ENCODE assay signal across 9 mouse cellular contexts in the genomic region with DNA sequence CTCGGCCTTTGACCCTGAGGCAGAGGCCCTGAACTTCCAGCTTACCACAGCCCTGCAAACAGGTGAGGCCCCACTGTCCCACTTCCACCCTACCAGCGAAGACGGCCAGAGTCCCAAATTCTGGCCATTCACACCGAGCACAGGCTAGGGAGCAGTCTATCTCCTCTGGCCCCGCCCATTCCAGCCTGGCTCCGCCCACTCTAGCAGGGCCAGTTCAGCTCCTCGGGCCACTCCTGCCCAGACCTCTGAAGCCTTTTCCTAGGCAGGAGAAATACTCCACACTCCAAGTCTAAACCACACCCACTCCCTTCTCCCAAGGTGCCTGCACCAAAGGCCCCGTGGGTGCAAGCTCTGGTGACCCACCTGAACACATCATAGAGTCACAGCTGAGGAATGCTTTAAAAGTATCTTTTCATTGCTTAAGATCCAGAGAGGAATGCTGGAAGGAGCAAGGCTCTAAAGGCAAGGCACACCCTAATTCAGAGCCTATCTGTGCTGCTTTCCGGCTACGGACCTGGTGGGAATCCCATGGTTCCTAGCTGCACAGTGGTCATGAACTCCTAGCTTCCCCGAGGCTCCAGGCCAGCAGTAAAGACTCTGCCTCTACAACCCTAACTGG. TPM values are rescaled to one million over a fixed set of nuclear protein-coding genes. Genes with fewer than 3 reads are reported as not detected.
DNase-seq lines count a peak whose midpoint lies in the region; ATAC-seq lines count a peak whose summit lies in the region.
"Had no signal": no experiment of that assay in that cellular context is flagged by ENCODE, and none has a peak within 500 bp of the region (broad histone marks: within the 10 kb centered on the region; RNA-seq: fewer than 3 reads in every experiment).

No protein-coding gene starts in this region.

- H3K4me1 ChIP-seq in heart, embryonic 11.5 days (ENCODE audit: control insufficient read depth, insufficient read depth, low read length), result peaks cover 29% of the 10 kb centered on the region
- 0 out of 2 replicates have a peak, but pooled peaks cover 8% of the 10 kb centered on the region for H3K4me1 ChIP-seq in brown adipose tissue, adult 24 weeks (ENCODE audit: control insufficient read depth, insufficient read depth, insufficient read length, low read length)
- H3K4me1 ChIP-seq in kidney, embryonic 16.5 days (ENCODE audit: insufficient read depth, low read length), result peaks cover 12% of the 10 kb centered on the region; the same call in 1 of the 2 replicates

- no peak overlapping the region for H3K9ac ChIP-seq in heart, embryonic 11.5 days (ENCODE audit: low read depth, low read length)
- H3K9ac ChIP-seq in kidney, embryonic 16.5 days (replicated peaks; ENCODE audit: low read length), result no peak overlapping the region

- DNase-seq in heart, postnatal 25 days (ENCODE audit: low spot score), result no peak
- DNase-seq in left cerebral cortex, adult 9 months (ENCODE audit: low spot score in 2 of 2), result no peak
- DNase-seq in cerebellum, adult 9-10 months, result no peak
- DNase-seq in layer of hippocampus, adult 9-11 months, result no peak

- ATAC-seq in heart, embryonic 11.5 days (replicated peaks; ENCODE audit: insufficient number of reproducible peaks, low FRiP score, low TSS enrichment), result peak; percentile 11; the same call in 1 of the 2 replicates
- ATAC-seq in kidney, embryonic 16.5 days (ENCODE audit: low FRiP score, low TSS enrichment), result peak; percentile 49

- no peaks in the 10 kb centered on the region for H3K9me3 ChIP-seq in heart, embryonic 11.5 days (replicated peaks; ENCODE audit: control insufficient read depth, low read length)
- H3K9me3 ChIP-seq in kidney, embryonic 16.5 days (ENCODE audit: low read length), result no peaks in the 10 kb centered on the region
- H3K9me3 ChIP-seq: G1E had no signal

- whole genome bisulfite sequencing in heart, embryonic 11.5 days (ENCODE audit: insufficient replicate concordance), result 38% methylated on average over 11 of the region's 11 CpGs
- WGBS in kidney, embryonic 16.5 days, result 34% methylated on average over 11 of the region's 11 CpGs
- WGBS in macrophage (ENCODE audit: missing documents), result 80% methylated on average over 11 of the region's 11 CpGs

- no peak overlapping the region for H3K4me2 ChIP-seq in heart, embryonic 11.5 days
- H3K4me2 ChIP-seq in kidney, embryonic 16.5 days (replicated peaks; ENCODE audit: low read depth, low read length), result no peak overlapping the region

- H3K79me2 ChIP-seq in macrophage (ENCODE audit: inconsistent target), result no peaks in the 10 kb centered on the region

- intact Hi-C loops in heart, postnatal 25 days (cut with DNase I), result no loop called here

- H3K27me3 ChIP-seq in heart, embryonic 11.5 days (ENCODE audit: control insufficient read depth, insufficient read depth, low read length), result peaks cover 21% of the 10 kb centered on the region
- H3K27me3 ChIP-seq in kidney, embryonic 16.5 days (ENCODE audit: insufficient read depth, low read length), result no peaks in the 10 kb centered on the region

- H3K27ac ChIP-seq in heart, embryonic 11.5 days (ENCODE audit: low read depth, low read length), result peak overlapping the region; percentile 29; the same call in 1 of the 2 replicates
- H3K27ac ChIP-seq in brown adipose tissue, adult 24 weeks (replicated peaks; ENCODE audit: low read depth, low read length), result peak overlapping the region; percentile 38; the same call in 1 of the 2 replicates
- peak overlapping the region; percentile 26; the same call in 1 of the 2 replicates for H3K27ac ChIP-seq in kidney, embryonic 16.5 days (ENCODE audit: low read length)
- H3K27ac ChIP-seq in macrophage, result peak overlapping the region; percentile 7; the same call in 1 of the 2 replicates

- H3K36me3 ChIP-seq in heart, embryonic 11.5 days (ENCODE audit: control insufficient read depth, insufficient read depth, low read length), result no peaks in the 10 kb centered on the region
- H3K36me3 ChIP-seq in kidney, embryonic 16.5 days (ENCODE audit: insufficient read depth, low read length), result no peaks in the 10 kb centered on the region
- no peaks in the 10 kb centered on the region for H3K36me3 ChIP-seq in macrophage (ENCODE audit: inconsistent target)
- H3K36me3 ChIP-seq: G1E had no signal

- H3K4me3 ChIP-seq in heart, embryonic 11.5 days (ENCODE audit: low read depth, low read length), result no peak overlapping the region
- no peak overlapping the region for H3K4me3 ChIP-seq in brown adipose tissue, adult 24 weeks (ENCODE audit: insufficient read depth, low read depth, low read length)
- no peak overlapping the region for H3K4me3 ChIP-seq in kidney, embryonic 16.5 days (ENCODE audit: low read length)
- H3K4me3 ChIP-seq in macrophage (ENCODE audit: inconsistent target), result no peak overlapping the region

RNA-seq across cellular contexts. Expression of gene Ass1, which starts 16.3 kb away (rescaled TPM):
- 8.8 and 9.0 TPM in 2 replicates for polyA plus RNA-seq in heart, embryonic 11.5 days (2014; fragmentation: Nextera tagmentation; extraction: Ambion mirVana)
- total RNA-seq in heart, postnatal 25 days (2021), result 1 to 10 TPM; 4.3 to 4.4 TPM
- 2.5 and 5.3 TPM in 2 replicates for polyA plus RNA-seq in brown adipose tissue, adult 24 weeks (2012; ENCODE audit: insufficient read depth, insufficient read length, missing spikeins)
- polyA plus RNA-seq in kidney, embryonic 16.5 days (2015; fragmentation: Nextera tagmentation; extraction: Ambion mirVana), result 130 and 164 TPM in 2 replicates
- total RNA-seq in macrophage (2018; cell fraction: chromatin; rRNA removed), result 10 to 100 TPM in 7 of 26 experiments, 1 to 10 TPM in 19; 1.1 to 31.6 (median 6.4) TPM
- total RNA-seq in macrophage (2018; cell fraction: cytosol; rRNA removed), result 10 to 100 TPM in 13 of 26 experiments, 1 to 10 TPM in 13; 4.7 to 61.7 (median 13.5) TPM
- 10 to 100 TPM in 13 of 26 experiments, 1 to 10 TPM in 13; 1.3 to 30.9 (median 10.1) TPM for total RNA-seq in macrophage (2018; cell fraction: nucleus; rRNA removed)
- 5.0 to 11.7 TPM (median 8.6 TPM) in 3 replicates for polyA plus RNA-seq in macrophage (2018)
- total RNA-seq: G1E had no signal
- polyA plus RNA-seq: G1E had no signal

Comparison
In these comparisons a context has a peak if more than half of its experiments do, and no peak if none do; other contexts are left out.
1. RNA of gene Ass1, which starts 16.3 kb away (polyA plus RNA-seq): 130 to 164 TPM in kidney, embryonic 16.5 days; 8.8 to 9.0 TPM in heart, embryonic 11.5 days, 2.5 to 5.3 TPM in brown adipose tissue, adult 24 weeks and 5.0 to 11.7 TPM in macrophage; every median in the first group is over 10 times any median in the second.
2. Peak in every context shown above with its lines, with median percentiles within 50 percentile points of each other: H3K27ac ChIP-seq.